Mouse (Mus musculus) cerebellum, adult (tissue): ENCODE measurements around the gene Susd5.
"Not testable (repeated sequence)": the region's sequence is repeated elsewhere in the genome, so short reads cannot be mapped to it uniquely, and the experiment has no call there.

Source experiments
- ATAC-seq: cut with Nextera tagmentation; 2 replicates; pipeline ENCODE4 v1.9.2; 2017; ENCODE audit warnings: mild to moderate bottlenecking, moderate library complexity, mixed read lengths; ENCODE audit not compliant: insufficient number of reproducible peaks, low FRiP score, low TSS enrichment

The Susd5 gene

GRCm38 (mm10) chr9:114068494-114069053 is 11.6 kb downstream of the Susd5 start:
- ATAC-seq, result no peak

DNA sequence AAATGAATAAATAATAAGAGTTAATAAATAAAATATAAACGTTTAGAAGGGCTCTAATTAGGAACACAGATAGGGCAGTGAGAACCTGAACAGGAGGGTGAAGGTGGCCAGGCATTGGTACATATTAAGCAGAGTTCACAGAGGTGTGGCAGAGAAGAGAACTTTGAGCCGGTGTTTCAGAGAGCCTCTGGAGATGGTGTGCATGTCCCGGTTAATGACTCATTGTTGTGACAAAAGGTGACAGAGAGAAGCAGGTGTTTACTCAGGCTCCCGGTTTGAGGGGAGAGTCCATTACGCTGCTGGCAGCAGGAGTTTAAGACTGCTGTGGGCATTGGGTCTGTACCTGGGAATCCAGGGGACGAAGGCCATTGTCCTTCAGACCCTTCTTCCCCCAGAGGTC is 12.4 kb downstream of the Susd5 start:
- no peak for ATAC-seq

DNA sequence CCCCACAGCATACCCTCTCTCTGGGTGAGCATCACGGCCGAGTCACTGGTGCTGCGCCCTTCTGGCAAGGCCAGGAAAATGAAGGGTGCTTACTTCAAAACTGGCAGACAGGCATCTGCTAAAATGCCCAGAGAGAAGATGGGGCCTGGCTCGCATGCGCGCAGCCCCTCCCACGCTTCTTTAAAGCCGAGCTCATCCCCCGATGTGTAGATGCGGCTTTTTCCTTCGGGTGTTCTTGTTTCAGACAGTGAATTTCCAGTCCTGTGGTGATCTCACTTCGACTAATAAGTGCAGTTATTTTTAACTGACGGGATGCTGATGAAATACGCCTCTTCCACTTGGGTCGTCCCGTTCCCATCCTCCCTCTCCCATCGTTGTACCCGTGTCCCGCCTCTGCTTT is 16.7 kb downstream of the Susd5 start:
- no peak for ATAC-seq

DNA sequence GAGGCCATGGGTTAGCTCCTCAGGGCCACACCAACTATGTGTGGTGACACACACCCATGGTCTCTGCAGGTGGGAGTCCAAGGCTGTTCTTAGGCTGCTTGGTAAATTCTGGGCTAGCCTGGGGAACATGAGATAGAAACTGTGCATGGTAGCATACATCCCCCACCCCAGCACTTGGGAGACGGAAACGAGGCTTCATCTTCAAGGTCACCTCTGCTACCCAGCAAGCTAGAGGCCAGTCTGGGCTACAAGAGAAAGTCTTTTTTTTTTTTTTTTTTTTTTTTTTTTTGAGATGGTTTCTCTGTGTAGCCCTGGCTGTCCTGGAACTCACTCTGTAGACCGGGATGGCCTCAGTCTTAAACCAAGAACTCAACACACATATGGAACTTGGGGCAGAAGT is 29.5 kb downstream of the Susd5 start:
- ATAC-seq, result no peak

DNA sequence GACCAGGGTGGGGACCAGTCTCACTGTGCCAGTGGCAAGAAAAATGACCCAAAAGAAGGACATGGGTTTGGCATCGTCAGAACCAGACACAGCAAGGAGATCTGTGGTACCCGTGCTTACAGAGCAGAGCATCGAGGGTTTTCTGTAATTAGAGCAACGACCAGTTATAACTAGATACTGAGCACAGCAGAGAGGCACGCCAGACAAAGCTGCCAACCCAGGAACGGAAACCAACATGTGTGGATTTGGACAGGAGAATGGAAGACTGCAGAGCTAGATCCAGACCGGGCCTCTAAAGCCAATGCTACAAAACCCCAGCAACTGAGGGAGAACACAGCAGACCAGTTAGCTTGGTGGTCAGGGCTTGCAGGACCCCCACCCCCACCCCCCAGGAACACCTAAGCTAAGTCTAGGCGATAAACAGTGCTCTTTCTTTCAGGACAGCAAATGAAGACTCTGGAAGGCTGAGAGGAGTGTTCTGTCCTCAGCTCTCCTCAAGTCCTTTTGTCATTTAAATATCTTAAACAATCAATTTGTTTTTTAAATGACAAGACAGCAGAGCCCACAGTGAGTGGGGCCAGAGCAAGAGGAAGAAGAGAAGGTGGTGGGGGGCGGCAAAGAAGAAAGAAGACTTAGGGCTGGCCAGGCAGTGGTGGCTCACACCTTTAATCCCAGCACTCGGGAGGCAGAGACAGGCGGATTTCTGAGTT is 30.3 kb downstream of the Susd5 start:
- ATAC-seq, result no peak

DNA sequence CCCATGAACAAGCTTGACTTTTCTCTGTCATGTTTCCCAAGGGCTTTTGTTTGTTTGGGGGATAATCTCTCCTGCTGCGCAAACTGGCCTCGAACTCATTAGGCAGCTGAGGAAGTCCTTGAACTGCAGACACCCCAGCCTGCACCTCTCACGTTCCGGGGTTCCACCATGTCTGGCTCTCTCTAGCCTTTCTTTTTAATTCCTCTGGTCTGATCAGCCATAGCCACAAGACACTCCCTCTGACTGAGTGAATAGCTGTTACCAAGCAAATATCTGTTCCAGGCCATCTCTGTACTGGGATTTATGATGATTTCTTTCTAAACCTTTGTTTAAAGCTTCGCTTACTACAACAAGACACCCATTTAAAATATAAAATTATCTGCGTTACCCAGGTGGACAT is 31.9 kb downstream of the Susd5 start:
- ATAC-seq, result not testable (repeated sequence)

- not testable (repeated sequence) for ATAC-seq
Observed at GRCm38 (mm10) chr9:114092188-114092587, 35.2 kb downstream of the Susd5 start.

DNA sequence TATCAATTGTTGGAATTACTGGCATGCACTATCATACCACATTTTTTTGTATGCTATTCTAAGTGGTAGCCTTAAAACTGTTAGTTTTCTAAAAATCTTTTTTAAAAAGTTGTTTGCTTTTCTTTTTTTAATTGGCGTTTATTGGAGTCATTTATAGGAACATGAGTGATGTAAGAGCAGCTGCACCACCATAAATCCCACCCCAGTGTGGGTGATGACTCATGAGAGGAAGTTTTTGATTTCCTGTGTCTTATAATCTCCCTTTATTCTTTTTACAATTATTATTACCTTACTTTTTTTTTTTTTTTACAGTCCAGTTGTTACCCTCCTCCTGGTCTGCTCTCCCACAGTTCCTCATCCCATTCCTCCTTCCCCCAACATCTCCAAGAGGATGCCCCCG is 37.9 kb downstream of the Susd5 start:
- no peak for ATAC-seq

DNA sequence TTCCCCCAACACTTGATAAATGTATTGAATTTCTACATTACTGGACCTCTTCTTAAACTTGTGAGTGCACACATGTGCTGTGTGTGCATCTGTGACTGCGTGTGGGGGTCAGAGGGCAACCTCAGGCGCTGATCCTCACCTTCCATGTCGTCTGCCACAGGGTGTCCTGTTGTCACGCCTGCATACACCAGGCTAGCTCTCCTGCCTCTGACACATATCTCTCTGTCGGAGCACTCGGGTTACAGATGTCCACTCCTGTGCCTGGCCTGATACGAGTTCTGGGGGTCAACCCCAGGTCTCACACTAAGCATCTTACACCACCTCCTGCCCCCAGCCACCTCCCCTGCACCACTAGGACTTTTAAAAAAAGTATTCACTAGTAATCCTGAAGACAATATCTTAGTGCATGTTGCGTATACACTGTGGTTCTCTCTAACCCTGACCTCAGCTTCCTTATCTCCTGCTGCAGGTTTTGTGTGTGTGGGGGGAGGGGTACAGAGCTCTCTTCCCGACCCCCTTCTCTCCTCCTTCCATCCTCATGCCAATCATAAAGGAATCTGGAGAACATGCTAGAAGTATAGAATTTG is 41.9 kb downstream of the Susd5 start:
- ATAC-seq, result no peak

DNA sequence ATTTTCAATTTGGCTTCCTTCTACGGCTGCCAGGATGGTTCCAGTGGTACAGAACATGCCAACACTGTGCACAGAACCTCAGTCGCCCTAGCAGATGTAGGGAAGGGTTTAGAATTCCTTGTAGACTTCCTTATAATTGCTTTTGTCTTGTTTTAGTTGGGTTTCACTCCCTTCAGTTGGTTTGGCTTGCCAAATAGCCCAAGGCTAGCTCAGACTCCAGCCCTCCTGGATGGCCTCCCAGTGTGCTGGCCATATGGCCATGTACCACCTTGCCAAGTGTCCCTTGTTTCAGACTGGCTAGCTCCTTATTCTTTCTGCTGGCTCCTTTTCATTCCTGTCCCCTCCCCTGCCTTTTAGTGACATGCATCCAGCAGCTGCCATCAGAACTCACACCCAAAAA is 53.3 kb downstream of the Susd5 start:
- no peak for ATAC-seq

DNA sequence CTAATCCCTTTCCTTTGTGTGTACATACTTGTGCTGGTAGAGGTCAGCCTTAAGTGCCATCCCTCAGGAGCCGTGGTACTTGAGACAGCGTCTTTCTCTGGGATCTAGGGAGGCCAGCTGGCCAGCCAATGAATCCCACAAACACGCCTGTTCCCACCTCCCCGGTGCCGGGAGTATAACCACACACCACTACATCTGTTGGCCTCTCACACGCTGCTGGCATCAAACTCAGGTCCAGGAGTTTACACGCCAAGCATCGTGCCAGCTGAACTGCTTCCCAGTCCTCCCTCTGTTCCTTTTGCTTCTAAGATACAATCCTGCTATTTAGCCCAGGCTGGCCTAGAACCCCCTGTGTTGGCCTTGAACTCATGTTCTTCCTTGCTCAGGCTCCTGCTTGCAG is 54.2 kb downstream of the Susd5 start:
- ATAC-seq, result no peak

- ATAC-seq, result no peak
Observed at GRCm38 (mm10) chr9:114112226-114112625, 55.3 kb downstream of the Susd5 start.

GRCm38 (mm10) chr9:114113911-114114623 is 57.1 kb downstream of the Susd5 start:
- no peak for ATAC-seq

DNA sequence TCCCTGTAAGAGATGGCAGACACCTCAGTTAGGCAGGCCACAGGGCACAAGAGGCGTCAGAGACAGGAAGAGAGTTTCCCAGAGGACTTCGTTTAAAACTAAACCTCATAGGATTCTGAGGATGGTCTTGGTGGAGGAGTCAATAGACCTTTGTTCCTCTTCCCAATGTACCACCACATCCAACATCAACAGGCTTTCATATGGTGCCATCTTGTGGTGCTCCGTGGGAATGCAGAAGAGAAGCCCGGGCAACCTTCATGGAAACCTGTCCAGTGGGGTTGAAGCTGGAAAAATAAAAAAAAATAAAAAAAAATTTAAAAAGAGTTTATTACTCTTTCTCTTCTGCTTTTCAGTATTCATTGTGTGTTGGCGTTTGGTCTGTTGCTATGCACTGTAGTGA is 59.7 kb downstream of the Susd5 start:
- ATAC-seq, result not testable (repeated sequence)

DNA sequence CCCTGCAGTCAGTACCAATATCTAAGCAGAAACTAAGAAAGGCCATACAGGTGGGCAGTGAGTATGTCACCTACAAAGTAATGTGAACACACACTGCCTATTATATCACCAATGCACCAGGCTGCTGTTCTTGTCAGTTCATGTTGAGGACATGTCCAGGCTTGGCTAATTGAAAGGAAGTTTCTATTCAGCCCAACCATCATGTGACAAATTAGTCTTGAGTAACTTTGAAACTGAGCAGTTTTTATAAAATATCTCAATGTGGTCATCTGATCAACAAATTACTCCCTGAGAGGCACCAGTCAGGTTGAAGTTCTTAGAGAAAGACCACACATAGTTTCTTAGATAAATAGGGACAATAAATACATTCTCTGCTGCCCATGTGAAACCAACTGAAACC is 65.9 kb downstream of the Susd5 start:
- not testable (repeated sequence) for ATAC-seq

GRCm38 (mm10) chr9:114129273-114129835 is 72.4 kb downstream of the Susd5 start:
- ATAC-seq, result not testable (repeated sequence)
